Mouse (Mus musculus) kidney, embryonic 15.5 days (tissue): ENCODE measurements around the gene Zbtb20. TPM values are rescaled to one million over a fixed set of nuclear protein-coding genes. Genes with fewer than 3 reads are reported as not detected.

ENCODE experiments used
- ATAC-seq: fragments of 200-750 bp; cut with Nextera tagmentation; replicated peaks from 2 replicates; pipeline ENCODE4 v1.8.0; 2017; ENCODE audit warnings: moderate TSS enrichment; ENCODE audit not compliant: low FRiP score
- H3K27ac ChIP-seq: fragments of 300-500 bp; sonication (generic); 2 replicates; pipeline ENCODE4 v1.5.1; 2015; ENCODE audit warnings: mild to moderate bottlenecking, inconsistent platforms
- H3K27me3 ChIP-seq: fragments of 300-500 bp; sonication (generic); 2 replicates; pipeline ENCODE4 v1.6.1; 2015; ENCODE audit warnings: inconsistent platforms
- H3K36me3 ChIP-seq: fragments of 300-500 bp; sonication (generic); 2 replicates; pipeline ENCODE4 v1.6.1; 2015; ENCODE audit warnings: inconsistent platforms
- H3K4me1 ChIP-seq: fragments of 300-500 bp; sonication (generic); 2 replicates; pipeline ENCODE4 v1.6.1; 2015; ENCODE audit warnings: inconsistent platforms
- H3K4me2 ChIP-seq: fragments of 300-500 bp; sonication (generic); 2 replicates; pipeline ENCODE4 v1.6.1; 2015; ENCODE audit warnings: moderate library complexity, mild to moderate bottlenecking, inconsistent platforms
- H3K4me3 ChIP-seq: fragments of 300-500 bp; sonication (generic); replicated peaks from 2 replicates; pipeline ENCODE4 v1.5.1; 2015; ENCODE audit warnings: mild to moderate bottlenecking, inconsistent platforms
- H3K9ac ChIP-seq: fragments of 300-500 bp; sonication (generic); 2 replicates; pipeline ENCODE4 v1.6.1; 2015; ENCODE audit warnings: mild to moderate bottlenecking, inconsistent platforms
- H3K9me3 ChIP-seq: fragments of 300-500 bp; sonication (generic); replicated peaks from 2 replicates; pipeline ENCODE4 v1.6.1; 2016; ENCODE audit warnings: inconsistent platforms
- WGBS: fragments of 180-500 bp; shearing (Covaris S2); methylation state at CpG from one replicate; pipeline ENCODE4 v1.1.7; 2015; ENCODE audit warnings: mixed read lengths; 5-methylcytosine and 5-hydroxymethylcytosine counted together
- polyA plus RNA-seq: library from polyadenylated mRNA; unstranded; fragments of >200 nt; fragmentation: Nextera tagmentation; extraction: Ambion mirVana; gene quantifications from 2 replicates; pipeline ENCODE4 v1.2.1, GENCODE M21; 2015

Zbtb20 gene
- polyA plus RNA-seq, 1 experiment from 2014 or later = 41.2 TPM

DNA sequence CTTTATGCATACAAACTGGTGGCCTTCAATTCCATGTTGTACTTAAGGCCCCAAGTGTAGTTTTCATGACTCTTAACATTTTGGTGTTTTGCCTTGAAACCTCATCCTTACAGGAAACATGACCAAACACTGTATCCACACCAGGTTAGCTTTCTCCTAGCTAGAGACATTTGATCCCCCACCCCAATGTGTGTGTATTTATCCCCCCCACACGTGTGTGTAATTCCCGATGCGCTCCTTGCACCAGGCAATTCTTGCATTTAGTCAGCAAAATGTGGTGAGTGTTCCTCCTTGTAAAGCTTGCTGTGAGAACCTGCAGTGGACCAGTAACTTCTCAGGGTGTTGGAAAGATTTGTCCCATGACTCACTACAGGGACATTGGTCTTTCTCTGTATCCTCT is 455.8 kb downstream of the Zbtb20 start:
- 54% methylated on average over 3 of the region's 3 CpGs for WGBS
- Histone ChIP-seq H3K36me3 (no peaks in the 10 kb centered on the region), H3K4me2 (no peak overlapping the region), H3K27ac (no peak overlapping the region), H3K4me1 (peaks cover 17% of the 10 kb centered on the region), H3K4me3 (no peak overlapping the region), H3K9ac (no peak overlapping the region), H3K27me3 (no peaks in the 10 kb centered on the region), H3K9me3 (no peaks in the 10 kb centered on the region)
- ATAC-seq = 0 out of 2 replicates have a peak, but pooled peaks have one; percentile 15

DNA sequence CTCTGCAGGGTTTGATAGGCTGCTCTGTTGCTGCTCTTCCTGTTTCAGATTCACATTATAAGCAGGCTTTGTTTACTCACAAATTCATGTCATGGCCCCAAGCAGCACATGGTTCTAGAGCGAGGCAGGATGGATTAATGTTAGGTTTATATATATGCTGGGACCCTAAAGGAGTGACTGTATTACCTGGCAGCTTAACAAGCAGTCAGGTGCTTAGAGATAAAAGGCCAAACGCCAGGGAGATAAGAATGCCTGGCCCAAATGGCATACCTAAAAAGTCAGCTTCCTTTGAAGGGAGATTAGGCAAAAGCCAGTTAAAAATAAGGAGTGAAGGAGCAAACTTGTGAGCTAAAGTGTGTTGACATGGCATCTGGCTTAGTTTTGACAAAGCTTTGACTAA is 457.1 kb downstream of the Zbtb20 start:
- Histone ChIP-seq H3K4me1 (peaks cover 17% of the 10 kb centered on the region), H3K36me3 (no peaks in the 10 kb centered on the region), H3K27me3 (no peaks in the 10 kb centered on the region), H3K9ac (no peak overlapping the region), H3K27ac (no peak overlapping the region), H3K9me3 (no peaks in the 10 kb centered on the region), H3K4me2 (no peak overlapping the region), H3K4me3 (no peak overlapping the region)
- WGBS = 62% methylated on average over 2 of the region's 2 CpGs
- ATAC-seq = no peak

DNA sequence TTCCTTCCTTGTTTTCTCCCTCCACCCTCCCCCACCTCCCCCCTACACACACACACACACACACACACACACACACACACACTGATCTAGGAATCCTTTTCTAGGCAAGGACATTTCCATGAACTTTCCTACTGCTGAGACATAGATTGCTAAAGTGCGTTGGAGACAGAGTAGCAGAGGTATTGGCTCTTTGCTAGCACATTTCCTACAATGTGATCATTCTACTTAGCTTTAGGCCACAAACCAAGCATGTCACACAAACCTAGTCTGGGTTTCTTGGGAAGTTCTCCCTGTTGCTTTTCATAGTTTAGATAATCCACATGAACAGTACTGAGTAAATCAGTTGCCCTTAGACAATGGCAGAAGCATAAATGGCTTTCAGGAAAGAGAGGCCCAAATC is 457.6 kb downstream of the Zbtb20 start:
- H3K36me3 ChIP-seq = no peaks in the 10 kb centered on the region
- H3K4me1 ChIP-seq = peaks cover 17% of the 10 kb centered on the region
- H3K27ac ChIP-seq = no peak overlapping the region
- H3K9ac ChIP-seq = no peak overlapping the region
- H3K27me3 ChIP-seq = no peaks in the 10 kb centered on the region
- H3K4me2 ChIP-seq = no peak overlapping the region
- H3K9me3 ChIP-seq = no peaks in the 10 kb centered on the region
- 75% methylated on average over 1 of the region's 1 CpGs for WGBS
- no peak overlapping the region for H3K4me3 ChIP-seq
- no peak for ATAC-seq

- Histone ChIP-seq H3K36me3 (no peaks in the 10 kb centered on the region), H3K9me3 (no peaks in the 10 kb centered on the region), H3K4me1 (peaks cover 17% of the 10 kb centered on the region), H3K27me3 (no peaks in the 10 kb centered on the region), H3K4me3 (no peak overlapping the region), H3K27ac (peak overlapping the region; percentile 76), H3K9ac (no peak overlapping the region), H3K4me2 (no peak overlapping the region)
- no peak for ATAC-seq
- WGBS = 39% methylated on average over 11 of the region's 11 CpGs
Observed at GRCm38 (mm10) chr16:43334411-43335150, 458.9 kb downstream of the Zbtb20 start.

- H3K36me3 ChIP-seq = no peaks in the 10 kb centered on the region
- no peak overlapping the region for H3K9ac ChIP-seq
- H3K27ac ChIP-seq = peak overlapping the region; percentile 76
- peaks cover 17% of the 10 kb centered on the region for H3K4me1 ChIP-seq
- H3K27me3 ChIP-seq = no peaks in the 10 kb centered on the region
- H3K4me2 ChIP-seq = no peak overlapping the region
- peak; percentile 43; the same call in 1 of the 2 replicates for ATAC-seq
- no peak overlapping the region for H3K4me3 ChIP-seq
- WGBS = 45% methylated on average over 8 of the region's 8 CpGs
- H3K9me3 ChIP-seq = no peaks in the 10 kb centered on the region
Observed at GRCm38 (mm10) chr16:43335151-43335823, 459.6 kb downstream of the Zbtb20 start.

- peak overlapping the region; percentile 76 for H3K27ac ChIP-seq
Observed at GRCm38 (mm10) chr16:43335824-43336215, 460.1 kb downstream of the Zbtb20 start.

GRCm38 (mm10) chr16:43340712-43341111 is 465.0 kb downstream of the Zbtb20 start:
- no peak for ATAC-seq
- H3K4me2 ChIP-seq = no peak overlapping the region
- no peak overlapping the region for H3K9ac ChIP-seq
- H3K27me3 ChIP-seq = no peaks in the 10 kb centered on the region
- H3K4me1 ChIP-seq = 0 out of 2 replicates have a peak, but pooled peaks cover 2% of the 10 kb centered on the region
- H3K9me3 ChIP-seq = no peaks in the 10 kb centered on the region
- H3K27ac ChIP-seq = no peak overlapping the region
- no peaks in the 10 kb centered on the region for H3K36me3 ChIP-seq
- no peak overlapping the region for H3K4me3 ChIP-seq
- 82% methylated on average over 4 of the region's 4 CpGs for WGBS

More at GRCm38 (mm10) chr16:43335824-43336215, 460.1 kb downstream of the Zbtb20 start:
- no peak overlapping the region for H3K4me3 ChIP-seq
- no peak overlapping the region for H3K9ac ChIP-seq
- 69% methylated on average over 4 of the region's 4 CpGs for WGBS
- peaks cover 17% of the 10 kb centered on the region for H3K4me1 ChIP-seq
- no peak overlapping the region for H3K4me2 ChIP-seq
- H3K36me3 ChIP-seq = no peaks in the 10 kb centered on the region
- H3K9me3 ChIP-seq = no peaks in the 10 kb centered on the region
- no peak for ATAC-seq
- no peaks in the 10 kb centered on the region for H3K27me3 ChIP-seq

DNA sequence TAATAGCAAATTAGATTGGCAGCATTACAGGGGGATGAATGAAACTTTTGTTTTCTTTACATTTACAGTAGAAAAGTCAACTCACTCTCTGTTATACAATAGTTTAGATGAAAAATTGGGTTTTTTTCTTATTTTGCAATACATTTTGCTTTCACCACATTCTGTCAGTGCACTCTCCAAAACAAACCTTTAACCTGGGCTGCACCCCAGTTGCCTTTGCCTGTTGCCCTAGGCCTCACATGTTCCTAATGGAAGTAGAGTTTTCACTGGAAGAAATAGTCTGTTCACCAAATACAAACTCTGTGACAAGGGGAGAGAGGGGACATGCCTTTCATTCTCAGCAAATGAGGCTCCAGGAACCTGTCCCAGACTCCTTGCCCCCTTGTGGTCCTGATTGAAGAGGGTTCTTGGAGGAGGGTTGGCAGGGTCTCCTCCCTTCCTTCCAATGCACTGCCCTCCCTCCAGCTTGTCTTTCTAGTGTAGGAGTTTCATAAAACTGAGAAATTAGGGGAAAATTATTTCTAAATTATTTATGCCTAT is 466.3 kb downstream of the Zbtb20 start:
- ATAC-seq = no peak
- H3K36me3 ChIP-seq = no peaks in the 10 kb centered on the region

GRCm38 (mm10) chr16:43346094-43346493 is 470.4 kb downstream of the Zbtb20 start:
- Histone ChIP-seq H3K36me3 (no peaks in the 10 kb centered on the region), H3K9me3 (no peaks in the 10 kb centered on the region), H3K4me2 (no peak overlapping the region), H3K4me3 (no peak overlapping the region), H3K9ac (no peak overlapping the region), H3K27me3 (no peaks in the 10 kb centered on the region), H3K4me1 (no peaks in the 10 kb centered on the region), H3K27ac (no peak overlapping the region)
- ATAC-seq = no peak

More for the DNA sequence above, 466.3 kb downstream of the Zbtb20 start:
- Histone ChIP-seq H3K4me3 (no peak overlapping the region), H3K9ac (no peak overlapping the region), H3K27me3 (no peaks in the 10 kb centered on the region), H3K4me2 (no peak overlapping the region), H3K9me3 (no peaks in the 10 kb centered on the region), H3K4me1 (no peaks in the 10 kb centered on the region), H3K27ac (no peak overlapping the region; the same call in 1 of the 2 replicates)

DNA sequence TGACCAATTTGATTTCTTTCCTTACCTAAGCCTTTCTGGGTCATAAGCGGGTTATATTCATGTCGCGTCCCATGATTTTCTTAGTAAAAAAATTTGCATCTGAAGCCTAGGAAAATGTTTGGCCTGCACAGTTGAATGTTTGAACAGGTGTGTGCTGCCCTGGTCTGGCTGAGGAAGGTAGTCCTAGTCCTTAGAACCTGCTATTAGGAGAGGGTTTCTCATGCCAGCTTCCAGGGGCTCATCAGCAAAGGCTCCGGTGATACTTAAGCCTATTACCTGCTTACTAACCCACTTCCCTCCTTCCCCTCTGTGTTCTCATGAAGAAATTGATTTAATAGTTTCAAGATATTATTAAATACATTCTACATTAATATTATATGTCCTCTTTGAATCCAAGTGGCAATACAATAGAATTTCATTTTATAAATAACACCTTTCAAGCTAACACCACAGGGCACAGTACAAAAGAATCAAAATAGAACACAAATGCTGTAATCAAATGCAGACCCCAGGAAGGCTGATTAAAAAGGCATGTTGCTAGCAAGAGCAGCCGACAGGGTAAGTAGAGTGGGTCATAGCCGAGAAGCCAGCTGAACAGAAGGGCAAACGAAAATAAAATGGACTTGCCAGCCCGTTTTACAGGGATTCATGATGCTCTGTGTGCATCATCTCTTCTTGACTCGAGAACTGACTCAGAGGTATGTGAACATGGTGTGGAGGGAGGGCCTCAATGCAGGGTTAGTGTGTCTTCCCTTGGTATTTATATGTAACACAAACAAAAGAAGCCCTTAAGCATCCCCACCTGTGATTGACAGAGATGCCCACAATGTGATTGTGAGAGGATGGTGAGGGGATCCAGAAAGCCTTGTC is 480.3 kb downstream of the Zbtb20 start:
- WGBS = 86% methylated on average over 9 of the region's 9 CpGs
- Histone ChIP-seq H3K9ac (no peak overlapping the region), H3K9me3 (no peaks in the 10 kb centered on the region), H3K4me2 (no peak overlapping the region), H3K36me3 (no peaks in the 10 kb centered on the region), H3K27me3 (no peaks in the 10 kb centered on the region), H3K4me1 (peaks cover 14% of the 10 kb centered on the region), H3K27ac (no peak overlapping the region), H3K4me3 (no peak overlapping the region)
- no peak for ATAC-seq

DNA sequence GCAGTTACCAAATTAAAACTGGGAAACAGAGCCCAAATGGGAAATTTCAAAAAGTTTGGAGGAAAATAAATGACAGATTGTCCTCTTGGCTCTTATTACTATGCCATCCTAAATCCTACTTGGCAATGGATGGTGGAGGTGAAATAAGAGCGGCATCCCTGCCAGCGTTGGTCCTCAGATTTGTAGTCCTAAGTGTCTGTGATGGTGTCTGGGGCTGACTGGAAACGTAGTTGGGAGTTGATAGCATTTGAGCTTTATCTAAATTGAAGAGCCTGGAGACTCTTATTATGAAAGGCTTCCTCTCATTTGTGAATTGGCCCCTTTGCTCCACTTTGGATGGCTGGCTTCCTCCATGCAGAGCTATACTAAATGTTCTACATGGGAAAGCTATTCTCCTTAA is 483.9 kb downstream of the Zbtb20 start:
- H3K4me1 ChIP-seq = peaks cover 45% of the 10 kb centered on the region
- H3K27me3 ChIP-seq = no peaks in the 10 kb centered on the region
- peak overlapping the region; percentile 57; the same call in 1 of the 2 replicates for H3K27ac ChIP-seq
- no peak overlapping the region for H3K4me3 ChIP-seq
- no peaks in the 10 kb centered on the region for H3K36me3 ChIP-seq
- H3K9ac ChIP-seq = no peak overlapping the region
- ATAC-seq = no peak
- H3K4me2 ChIP-seq = no peak overlapping the region
- H3K9me3 ChIP-seq = no peaks in the 10 kb centered on the region
- 71% methylated on average over 3 of the region's 3 CpGs for WGBS

DNA sequence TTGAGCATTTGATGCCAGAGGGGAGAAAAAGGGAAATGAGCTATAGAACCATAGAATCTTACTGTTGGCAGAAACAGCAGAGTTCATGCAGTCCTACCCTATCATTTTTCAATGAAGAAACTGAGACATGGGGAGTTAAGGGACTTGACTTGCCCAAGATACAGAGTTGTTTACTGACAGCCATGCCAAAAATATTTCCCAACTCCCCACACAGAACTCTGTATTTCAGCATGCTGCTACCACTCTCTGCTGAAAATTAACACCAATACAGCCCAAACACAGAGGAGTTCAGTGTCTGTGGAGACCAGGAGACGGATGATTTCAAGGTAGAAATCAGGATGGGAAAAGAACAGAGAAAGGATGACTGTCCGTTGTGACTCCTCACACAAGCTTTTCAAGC is 484.4 kb downstream of the Zbtb20 start:
- Histone ChIP-seq H3K36me3 (no peaks in the 10 kb centered on the region), H3K27me3 (no peaks in the 10 kb centered on the region), H3K9me3 (no peaks in the 10 kb centered on the region), H3K27ac (peak overlapping the region; percentile 73), H3K4me3 (no peak overlapping the region), H3K4me2 (no peak overlapping the region), H3K4me1 (peaks cover 50% of the 10 kb centered on the region), H3K9ac (no peak overlapping the region)
- 71% methylated on average over 2 of the region's 2 CpGs for WGBS
- ATAC-seq = no peak
